Mouse (Mus musculus) embryonic fibroblast, embryonic 13.5 days (primary cell): ENCODE data around the gene Naa35.

Experiments used
- CTCF ChIP-seq: IDR thresholded peaks from 2 replicates; pipeline ENCODE4 v1.5.1; 2011; ENCODE audit warnings: mild to moderate bottlenecking, control low read depth, low read length, moderate library complexity, borderline replicate concordance; ENCODE audit not compliant: insufficient read depth
- POLR2A ChIP-seq: IDR thresholded peaks from 2 replicates; pipeline ENCODE4 v1.6.1; 2011; ENCODE audit warnings: low read depth, mild to moderate bottlenecking, control low read depth, low read length, moderate library complexity

DNA sequence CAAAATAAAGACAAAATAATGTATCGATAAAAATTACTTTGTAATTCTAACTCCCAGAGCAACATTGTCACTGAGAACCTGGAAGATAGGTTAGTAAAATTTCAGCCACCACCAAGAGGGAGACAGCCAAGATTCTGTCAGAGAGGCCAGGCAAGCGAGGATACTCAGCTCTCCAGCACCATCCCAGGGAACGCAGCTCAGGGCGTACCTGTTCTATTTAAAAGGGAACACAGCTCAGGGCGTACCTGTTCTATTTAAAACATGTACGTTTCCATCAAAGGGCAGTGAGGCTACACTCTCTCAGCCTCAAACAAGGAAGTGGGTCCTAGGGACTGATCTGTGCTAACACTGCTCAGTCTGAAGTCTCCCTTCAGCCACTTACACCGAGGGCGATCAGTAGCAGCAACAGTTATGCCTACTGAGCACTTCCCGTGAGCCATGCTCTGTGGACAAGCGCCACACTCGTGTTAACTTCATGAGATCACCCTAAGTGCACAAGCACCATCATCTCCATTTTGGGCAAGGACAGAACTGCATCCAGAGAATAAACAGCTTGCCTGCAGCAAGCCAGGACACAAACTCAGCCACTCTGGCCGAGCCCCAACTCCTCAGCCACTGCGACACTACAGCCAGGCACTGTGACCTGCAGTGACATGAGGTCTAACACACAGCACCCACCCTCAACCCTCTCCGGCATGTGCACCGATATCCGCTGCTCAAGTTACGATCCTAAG lies 30.1 kb upstream of the Naa35 start:
- no peak for TF ChIP-seq CTCF
- no peak for TF ChIP-seq POLR2A
